Mouse (Mus musculus): ENCODE measurements around the gene Cltc. TPM values are rescaled to one million over a fixed set of nuclear protein-coding genes. Genes with fewer than 3 reads are reported as not detected.

Cltc gene
- polyA plus RNA-seq, 1 experiment from 2014 or later, result 129 TPM

GRCm38 (mm10) chr11:86662986-86663895 lies 94.1 kb downstream of the Cltc start:
- peaks cover 60% of the 10 kb centered on the region for H3K36me3 ChIP-seq
- no peak for ATAC-seq (ENCODE audit: insufficient number of reproducible peaks, insufficient read depth, low FRiP score, low TSS enrichment, low read depth)
- 90% methylated on average over 8 of the region's 8 CpGs for WGBS

GRCm38 (mm10) chr11:86657863-86658262 lies 99.5 kb downstream of the Cltc start:
- Histone ChIP-seq H3K9ac (replicated peaks) (no peak overlapping the region), H3K36me3 (peaks cover 34% of the 10 kb centered on the region), H3K9me3 (no peaks in the 10 kb centered on the region), H3K27me3 (no peaks in the 10 kb centered on the region), H3K4me3 (replicated peaks) (no peak overlapping the region), H3K4me1 (replicated peaks) (no peaks in the 10 kb centered on the region), H3K27ac (no peak overlapping the region), H3K4me2 (no peak overlapping the region)
- ATAC-seq (ENCODE audit: insufficient number of reproducible peaks, insufficient read depth, low FRiP score, low TSS enrichment, low read depth), result no peak

More at GRCm38 (mm10) chr11:86662986-86663895, 94.1 kb downstream of the Cltc start:
- H3K4me2 ChIP-seq, result no peak overlapping the region
- H3K9ac ChIP-seq (replicated peaks), result no peak overlapping the region
- H3K4me1 ChIP-seq (replicated peaks), result no peaks in the 10 kb centered on the region
- H3K27me3 ChIP-seq, result no peaks in the 10 kb centered on the region
- no peaks in the 10 kb centered on the region for H3K9me3 ChIP-seq
- no peak overlapping the region for H3K27ac ChIP-seq
- no peak overlapping the region for H3K4me3 ChIP-seq (replicated peaks)

- Histone ChIP-seq H3K27ac (no peak overlapping the region), H3K4me1 (replicated peaks) (no peaks in the 10 kb centered on the region), H3K4me2 (no peak overlapping the region), H3K36me3 (peaks cover 27% of the 10 kb centered on the region), H3K9me3 (no peaks in the 10 kb centered on the region), H3K4me3 (replicated peaks) (no peak overlapping the region), H3K9ac (replicated peaks) (no peak overlapping the region), H3K27me3 (no peaks in the 10 kb centered on the region)
- 78% methylated on average over 4 of the region's 4 CpGs for WGBS
- no peak for ATAC-seq (ENCODE audit: insufficient number of reproducible peaks, insufficient read depth, low FRiP score, low TSS enrichment, low read depth)
These were observed 100.4 kb downstream of the Cltc start for GRCm38 (mm10) chr11:86656849-86657567.

- H3K9ac ChIP-seq (replicated peaks), result no peak overlapping the region
- no peaks in the 10 kb centered on the region for H3K4me1 ChIP-seq (replicated peaks)
- no peaks in the 10 kb centered on the region for H3K27me3 ChIP-seq
- peaks cover 17% of the 10 kb centered on the region for H3K36me3 ChIP-seq
- H3K4me2 ChIP-seq, result no peak overlapping the region
- H3K4me3 ChIP-seq (replicated peaks), result no peak overlapping the region
- H3K9me3 ChIP-seq, result no peaks in the 10 kb centered on the region
- 73% methylated on average over 1 of the region's 1 CpGs for WGBS
- H3K27ac ChIP-seq, result no peak overlapping the region
- no peak for ATAC-seq (ENCODE audit: insufficient number of reproducible peaks, insufficient read depth, low FRiP score, low TSS enrichment, low read depth)
These were observed 101.7 kb downstream of the Cltc start for GRCm38 (mm10) chr11:86655671-86656070.

GRCm38 (mm10) chr11:86654096-86654495 lies 103.3 kb downstream of the Cltc start:
- Histone ChIP-seq H3K36me3 (peaks cover 6% of the 10 kb centered on the region; the same call in 1 of the 2 replicates), H3K4me2 (no peak overlapping the region), H3K9me3 (no peaks in the 10 kb centered on the region), H3K4me1 (replicated peaks) (no peaks in the 10 kb centered on the region), H3K27me3 (no peaks in the 10 kb centered on the region), H3K4me3 (replicated peaks) (no peak overlapping the region), H3K27ac (no peak overlapping the region), H3K9ac (replicated peaks) (no peak overlapping the region)
- WGBS, result 89% methylated on average over 4 of the region's 4 CpGs
- no peak for ATAC-seq (ENCODE audit: insufficient number of reproducible peaks, insufficient read depth, low FRiP score, low TSS enrichment, low read depth)

GRCm38 (mm10) chr11:86653446-86653845 lies 103.9 kb downstream of the Cltc start:
- Histone ChIP-seq H3K36me3 (no peaks in the 10 kb centered on the region; the same call in 1 of the 2 replicates), H3K9ac (replicated peaks) (no peak overlapping the region), H3K4me2 (no peak overlapping the region), H3K4me3 (replicated peaks) (no peak overlapping the region), H3K27me3 (no peaks in the 10 kb centered on the region), H3K27ac (no peak overlapping the region), H3K4me1 (replicated peaks) (no peaks in the 10 kb centered on the region; the same call in 1 of the 2 replicates), H3K9me3 (no peaks in the 10 kb centered on the region)
- 38% methylated on average over 3 of the region's 3 CpGs for WGBS
- ATAC-seq (ENCODE audit: insufficient number of reproducible peaks, insufficient read depth, low FRiP score, low TSS enrichment, low read depth), result no peak

GRCm38 (mm10) chr11:86652578-86652979 lies 104.8 kb downstream of the Cltc start:
- no peaks in the 10 kb centered on the region for H3K36me3 ChIP-seq
- H3K27ac ChIP-seq, result no peak overlapping the region
- no peak overlapping the region for H3K4me3 ChIP-seq (replicated peaks)
- WGBS, result 90% methylated on average over 4 of the region's 4 CpGs
- no peak overlapping the region for H3K4me2 ChIP-seq
- H3K27me3 ChIP-seq, result no peaks in the 10 kb centered on the region
- H3K4me1 ChIP-seq (replicated peaks), result no peaks in the 10 kb centered on the region; the same call in none of the 2 replicates
- no peaks in the 10 kb centered on the region for H3K9me3 ChIP-seq
- no peak for ATAC-seq (ENCODE audit: insufficient number of reproducible peaks, insufficient read depth, low FRiP score, low TSS enrichment, low read depth)
- no peak overlapping the region for H3K9ac ChIP-seq (replicated peaks)

- 87% methylated on average over 6 of the region's 6 CpGs for WGBS
- Histone ChIP-seq H3K27me3 (no peaks in the 10 kb centered on the region), H3K36me3 (no peaks in the 10 kb centered on the region), H3K9me3 (no peaks in the 10 kb centered on the region), H3K4me3 (replicated peaks) (no peak overlapping the region), H3K4me2 (no peak overlapping the region; the same call in 1 of the 2 replicates), H3K4me1 (replicated peaks) (peaks cover 7% of the 10 kb centered on the region), H3K9ac (replicated peaks) (no peak overlapping the region), H3K27ac (no peak overlapping the region)
- no peak for ATAC-seq (ENCODE audit: insufficient number of reproducible peaks, insufficient read depth, low FRiP score, low TSS enrichment, low read depth)
These were observed 106.7 kb downstream of the Cltc start for GRCm38 (mm10) chr11:86650676-86651075.

GRCm38 (mm10) chr11:86649542-86649941 lies 107.8 kb downstream of the Cltc start:
- H3K36me3 ChIP-seq, result peaks cover 3% of the 10 kb centered on the region; the same call in 1 of the 2 replicates
- H3K27me3 ChIP-seq, result no peaks in the 10 kb centered on the region
- no peak for ATAC-seq (ENCODE audit: insufficient number of reproducible peaks, insufficient read depth, low FRiP score, low TSS enrichment, low read depth)
- H3K27ac ChIP-seq, result no peak overlapping the region
- H3K4me3 ChIP-seq (replicated peaks), result no peak overlapping the region
- H3K9me3 ChIP-seq, result no peaks in the 10 kb centered on the region
- H3K4me2 ChIP-seq, result no peak overlapping the region
- WGBS, result 86% methylated on average over 1 of the region's 1 CpGs
- no peak overlapping the region for H3K9ac ChIP-seq (replicated peaks)
- H3K4me1 ChIP-seq (replicated peaks), result peaks cover 7% of the 10 kb centered on the region

GRCm38 (mm10) chr11:86647706-86648447 lies 109.5 kb downstream of the Cltc start:
- peaks cover 7% of the 10 kb centered on the region for H3K4me1 ChIP-seq (replicated peaks)
- 74% methylated on average over 15 of the region's 15 CpGs for WGBS
- ATAC-seq (ENCODE audit: insufficient number of reproducible peaks, insufficient read depth, low FRiP score, low TSS enrichment, low read depth), result no peak
- H3K27me3 ChIP-seq, result no peaks in the 10 kb centered on the region
- peak overlapping the region; percentile 53 for H3K27ac ChIP-seq
- H3K4me2 ChIP-seq, result no peak overlapping the region
- peaks cover 10% of the 10 kb centered on the region for H3K36me3 ChIP-seq
- H3K9me3 ChIP-seq, result no peaks in the 10 kb centered on the region
- H3K4me3 ChIP-seq (replicated peaks), result no peak overlapping the region
- H3K9ac ChIP-seq (replicated peaks), result no peak overlapping the region
